Mouse (Mus musculus) heart, embryonic 11.5 days (tissue): ENCODE measurements at regions not wholly inside any gene's neighbourhood (a gene's known extent, or its start where the extent isn't known, plus 50 kb on each side); places are given as distances from the start of the nearest gene placed in this dataset.

Experiments used
- ATAC-seq: fragments of 200-750 bp; cut with Nextera tagmentation; replicated peaks from 2 replicates; pipeline ENCODE4 v1.8.0; 2017; ENCODE audit warnings: moderate library complexity; ENCODE audit not compliant: insufficient number of reproducible peaks, low FRiP score, low TSS enrichment
- H3K27ac ChIP-seq: fragments of 300-500 bp; sonication (generic); 2 replicates; pipeline ENCODE4 v1.5.1; 2014; ENCODE audit warnings: mild to moderate bottlenecking, low read depth, low read length
- H3K27me3 ChIP-seq: fragments of 300-500 bp; sonication (generic); 2 replicates; pipeline ENCODE4 v1.6.1; 2014; ENCODE audit warnings: mild to moderate bottlenecking, low read length, mixed read lengths; ENCODE audit not compliant: control insufficient read depth, insufficient read depth
- H3K36me3 ChIP-seq: fragments of 300-500 bp; sonication (generic); 2 replicates; pipeline ENCODE4 v1.6.1; 2014; ENCODE audit warnings: mild to moderate bottlenecking, low read length, moderate library complexity, mixed read lengths; ENCODE audit not compliant: control insufficient read depth, insufficient read depth
- H3K4me1 ChIP-seq: fragments of 300-500 bp; sonication (generic); 2 replicates; pipeline ENCODE4 v1.6.1; 2014; ENCODE audit warnings: low read length; ENCODE audit not compliant: control insufficient read depth, insufficient read depth
- H3K4me2 ChIP-seq: fragments of 300-500 bp; sonication (generic); 2 replicates; pipeline ENCODE4 v1.6.1; 2014; ENCODE audit warnings: mild to moderate bottlenecking, moderate library complexity
- H3K4me3 ChIP-seq: fragments of 300-500 bp; sonication (generic); 2 replicates; pipeline ENCODE4 v1.5.1; 2014; ENCODE audit warnings: low read depth, low read length
- H3K9ac ChIP-seq: fragments of 300-500 bp; sonication (generic); 2 replicates; pipeline ENCODE4 v1.6.1; 2014; ENCODE audit warnings: mild to moderate bottlenecking, low read depth, low read length, moderate library complexity
- H3K9me3 ChIP-seq: fragments of 300-500 bp; sonication (generic); replicated peaks from 2 replicates; pipeline ENCODE4 v1.6.1; 2016; ENCODE audit warnings: low read length; ENCODE audit not compliant: control insufficient read depth
- WGBS: fragments of 180-500 bp; shearing (Covaris S2); extraction: QIAGEN DNeasy Blood & Tissue Kit; methylation state at CpG from one replicate; pipeline ENCODE4 v1.1.7; 2014; ENCODE audit not compliant: insufficient replicate concordance; 5-methylcytosine and 5-hydroxymethylcytosine counted together

- Histone ChIP-seq H3K4me3 (no peak overlapping the region), H3K4me2 (no peak overlapping the region), H3K36me3 (no peaks in the 10 kb centered on the region), H3K9me3 (no peaks in the 10 kb centered on the region), H3K4me1 (no peaks in the 10 kb centered on the region), H3K9ac (no peak overlapping the region), H3K27me3 (no peaks in the 10 kb centered on the region), H3K27ac (no peak overlapping the region)
- ATAC-seq, result no peak
- WGBS, result 69% methylated on average over 7 of the region's 7 CpGs
Measured at GRCm38 (mm10) chr2:75452274-75453148, 206.6 kb upstream of the Hnrnpa3 start.

- no peak for ATAC-seq
- no peak overlapping the region for H3K9ac ChIP-seq
Measured at GRCm38 (mm10) chr2:75455481-75455880, 203.6 kb upstream of the Hnrnpa3 start.

GRCm38 (mm10) chr2:75456272-75456671 is 202.8 kb upstream of the Hnrnpa3 start:
- no peak for ATAC-seq
- 68% methylated on average over 1 of the region's 1 CpGs for WGBS
- Histone ChIP-seq H3K4me2 (no peak overlapping the region), H3K9ac (no peak overlapping the region), H3K36me3 (no peaks in the 10 kb centered on the region), H3K27ac (no peak overlapping the region), H3K4me1 (no peaks in the 10 kb centered on the region), H3K4me3 (no peak overlapping the region), H3K9me3 (no peaks in the 10 kb centered on the region), H3K27me3 (no peaks in the 10 kb centered on the region)

More at GRCm38 (mm10) chr2:75455481-75455880, 203.6 kb upstream of the Hnrnpa3 start:
- Histone ChIP-seq H3K9me3 (no peaks in the 10 kb centered on the region), H3K4me1 (no peaks in the 10 kb centered on the region), H3K4me3 (no peak overlapping the region), H3K27ac (no peak overlapping the region), H3K4me2 (no peak overlapping the region), H3K36me3 (no peaks in the 10 kb centered on the region), H3K27me3 (no peaks in the 10 kb centered on the region)
- 88% methylated on average over 9 of the region's 9 CpGs for WGBS

- Histone ChIP-seq H3K4me2 (no peak overlapping the region), H3K27ac (no peak overlapping the region), H3K4me3 (no peak overlapping the region), H3K9ac (no peak overlapping the region), H3K36me3 (no peaks in the 10 kb centered on the region), H3K4me1 (no peaks in the 10 kb centered on the region), H3K9me3 (no peaks in the 10 kb centered on the region), H3K27me3 (no peaks in the 10 kb centered on the region)
- no peak for ATAC-seq
- 78% methylated on average over 3 of the region's 3 CpGs for WGBS
Measured at GRCm38 (mm10) chr2:75457423-75457822, 201.6 kb upstream of the Hnrnpa3 start.

GRCm38 (mm10) chr2:75458898-75459297 is 200.2 kb upstream of the Hnrnpa3 start:
- H3K9ac ChIP-seq, result no peak overlapping the region
- H3K4me3 ChIP-seq, result no peak overlapping the region
- no peaks in the 10 kb centered on the region for H3K4me1 ChIP-seq
- H3K36me3 ChIP-seq, result no peaks in the 10 kb centered on the region
- no peaks in the 10 kb centered on the region for H3K9me3 ChIP-seq
- H3K4me2 ChIP-seq, result no peak overlapping the region
- no peak for ATAC-seq
- WGBS, result 84% methylated on average over 3 of the region's 3 CpGs
- no peak overlapping the region for H3K27ac ChIP-seq
- H3K27me3 ChIP-seq, result no peaks in the 10 kb centered on the region

GRCm38 (mm10) chr2:75460419-75460818 is 198.6 kb upstream of the Hnrnpa3 start:
- Histone ChIP-seq H3K36me3 (no peaks in the 10 kb centered on the region), H3K27me3 (no peaks in the 10 kb centered on the region), H3K4me2 (no peak overlapping the region), H3K4me3 (no peak overlapping the region), H3K9me3 (no peaks in the 10 kb centered on the region), H3K27ac (no peak overlapping the region), H3K4me1 (no peaks in the 10 kb centered on the region), H3K9ac (no peak overlapping the region)
- ATAC-seq, result no peak
- WGBS, result 82% methylated on average over 5 of the region's 5 CpGs

GRCm38 (mm10) chr2:75461019-75461418 is 198.0 kb upstream of the Hnrnpa3 start:
- Histone ChIP-seq H3K27ac (no peak overlapping the region), H3K27me3 (no peaks in the 10 kb centered on the region), H3K4me1 (no peaks in the 10 kb centered on the region), H3K4me2 (no peak overlapping the region), H3K36me3 (no peaks in the 10 kb centered on the region), H3K9ac (no peak overlapping the region), H3K4me3 (no peak overlapping the region), H3K9me3 (no peaks in the 10 kb centered on the region)
- WGBS, result 69% methylated on average over 5 of the region's 5 CpGs
- ATAC-seq, result no peak

- Histone ChIP-seq H3K27me3 (no peaks in the 10 kb centered on the region), H3K27ac (no peak overlapping the region), H3K9me3 (no peaks in the 10 kb centered on the region), H3K4me2 (no peak overlapping the region), H3K4me1 (no peaks in the 10 kb centered on the region), H3K9ac (no peak overlapping the region), H3K36me3 (no peaks in the 10 kb centered on the region), H3K4me3 (no peak overlapping the region)
- 70% methylated on average over 10 of the region's 10 CpGs for WGBS
- ATAC-seq, result no peak
Measured at GRCm38 (mm10) chr2:75461421-75461991, 197.6 kb upstream of the Hnrnpa3 start.
